ENCODE assay signal across 8 mouse cellular contexts in the genomic region with DNA sequence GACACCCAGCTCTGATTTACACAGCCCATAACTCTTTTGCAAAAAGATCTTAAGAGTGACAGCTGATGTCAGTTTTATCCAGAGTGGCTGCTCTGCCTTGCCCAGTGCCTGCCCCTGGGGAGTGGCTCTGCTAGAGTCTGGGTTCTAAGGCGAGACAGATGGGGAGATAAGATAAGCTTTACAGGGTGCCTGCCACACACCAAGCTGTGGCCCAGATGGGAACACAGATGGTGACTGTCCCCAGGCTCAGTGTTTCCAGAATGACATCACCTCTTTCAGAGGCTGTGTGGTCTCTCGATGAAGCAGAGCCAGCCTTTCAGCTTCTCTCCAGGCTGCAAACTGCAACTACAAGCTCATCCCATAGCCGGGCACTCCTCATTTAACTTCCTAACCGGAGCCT. TPM values are rescaled to one million over a fixed set of nuclear protein-coding genes. Genes with fewer than 3 reads are reported as not detected.
DNase-seq lines count a peak whose midpoint lies in the region; ATAC-seq lines count a peak whose summit lies in the region.

No protein-coding gene starts in this region.

- DNase-seq in embryo, embryonic 11 days, result peak; percentile 37
- DNase-seq in layer of hippocampus, adult 18-20 months (ENCODE audit: low spot score in 2 of 2), result peak; percentile 83 to 94
- no peak for DNase-seq in gastrocnemius, postnatal 25 days
- no peak for DNase-seq in kidney, postnatal 4 days
- DNase-seq in urinary bladder, postnatal 10 days (ENCODE audit: low spot score), result no peak

- H3K4me2 ChIP-seq in neural tube, embryonic 12.5 days (replicated peaks), result no peak overlapping the region
- H3K4me2 ChIP-seq in neural tube, embryonic 15.5 days, result no peak overlapping the region

- no peak overlapping the region for H3K4me3 ChIP-seq in neural tube, embryonic 12.5 days
- H3K4me3 ChIP-seq in neural tube, embryonic 15.5 days (replicated peaks), result no peak overlapping the region

- H3K27me3 ChIP-seq in neural tube, embryonic 12.5 days (replicated peaks), result no peaks in the 10 kb centered on the region
- no peaks in the 10 kb centered on the region for H3K27me3 ChIP-seq in neural tube, embryonic 15.5 days (replicated peaks)

- H3K27ac ChIP-seq in neural tube, embryonic 12.5 days, result no peak overlapping the region
- no peak overlapping the region for H3K27ac ChIP-seq in neural tube, embryonic 15.5 days (replicated peaks)

- H3K9me3 ChIP-seq in neural tube, embryonic 12.5 days, result no peaks in the 10 kb centered on the region
- no peaks in the 10 kb centered on the region for H3K9me3 ChIP-seq in neural tube, embryonic 15.5 days (replicated peaks)

- peaks cover 20% of the 10 kb centered on the region for H3K36me3 ChIP-seq in neural tube, embryonic 12.5 days
- H3K36me3 ChIP-seq in neural tube, embryonic 15.5 days, result peaks cover 23% of the 10 kb centered on the region; the same call in 1 of the 2 replicates

- peaks cover 11% of the 10 kb centered on the region; the same call in 1 of the 2 replicates for H3K4me1 ChIP-seq in neural tube, embryonic 12.5 days
- 0 out of 2 replicates have a peak, but pooled peaks cover 7% of the 10 kb centered on the region for H3K4me1 ChIP-seq in neural tube, embryonic 15.5 days

- no peak overlapping the region for H3K9ac ChIP-seq in neural tube, embryonic 12.5 days
- H3K9ac ChIP-seq in neural tube, embryonic 15.5 days (replicated peaks), result no peak overlapping the region

- ATAC-seq in neural tube, embryonic 12.5 days (ENCODE audit: low FRiP score, low read depth), result peak; percentile 79
- ATAC-seq in neural tube, embryonic 15.5 days (ENCODE audit: low FRiP score), result no peak
- ATAC-seq in megakaryocyte progenitor cell, adult 5-6 weeks (replicated peaks; ENCODE audit: poor library complexity), result peak; percentile 86

- WGBS in neural tube, embryonic 12.5 days, result 45% methylated on average over 4 of the region's 4 CpGs
- 41% methylated on average over 4 of the region's 4 CpGs for WGBS in neural tube, embryonic 15.5 days

RNA-seq across cellular contexts. Expression of gene Cog7, which starts 41.8 kb away (rescaled TPM):
- 21.8 and 22.2 TPM in 2 replicates for polyA plus RNA-seq in neural tube, embryonic 12.5 days (2016; fragmentation: Nextera tagmentation; extraction: Ambion mirVana)
- 27.6 and 27.8 TPM in 2 replicates for polyA plus RNA-seq in neural tube, embryonic 15.5 days (2015; fragmentation: Nextera tagmentation; extraction: Ambion mirVana)
- total RNA-seq in layer of hippocampus, adult 18-20 months (2021), result 10 to 100 TPM; 41.5 to 46.0 TPM
- 15.1 and 17.9 TPM in 2 replicates for total RNA-seq in megakaryocyte progenitor cell, adult 5-6 weeks (2015)
- total RNA-seq in megakaryocyte progenitor cell, adult 5-6 weeks (2017), result 16.7 and 19.2 TPM in 2 replicates
- total RNA-seq in gastrocnemius, postnatal 25 days (2021), result 1 to 10 TPM; 8.3 to 8.7 TPM

Comparison
In these comparisons a context has a peak if more than half of its experiments do, and no peak if none do; other contexts are left out.
1. DNase-seq: peak in embryo, embryonic 11 days (single experiment) and layer of hippocampus, adult 18-20 months (2 of 2); none in gastrocnemius, postnatal 25 days (single experiment), kidney, postnatal 4 days (0 of 2) and urinary bladder, postnatal 10 days (single experiment).